Mouse (Mus musculus) CH12.LX (cell line): ENCODE results near the gene Wasf3. TPM values are rescaled to one million over a fixed set of nuclear protein-coding genes. Genes with fewer than 3 reads are reported as not detected.

ENCODE experiments used
- DNase-seq: peaks from one replicate; pipeline ENCODE4 v3.0.0-alpha.2; 2013; ENCODE audit errors: extremely low read depth
- H3K27ac ChIP-seq: 2 replicates; pipeline ENCODE4 v1.5.1; 2012; ENCODE audit warnings: low read depth, mild to moderate bottlenecking, control low read depth, moderate library complexity; ENCODE audit not compliant: insufficient read depth
- H3K27me3 ChIP-seq: replicated peaks from 2 replicates; pipeline ENCODE3; 2012; ENCODE audit warnings: inconsistent platforms
- H3K36me3 ChIP-seq, 2 experiments: replicated peaks in 1 of 2; 2 replicates each; pipeline versions ENCODE3 to v1.6.1; 2012; ENCODE audit warnings: inconsistent platforms in 1 of 2, low read length in 1 of 2, mild to moderate bottlenecking in 1 of 2, mixed read lengths in 1 of 2, moderate library complexity in 1 of 2; ENCODE audit not compliant: control insufficient read depth in 1 of 2, insufficient read depth in 1 of 2
- H3K4me1 ChIP-seq, 2 experiments: 2 replicates each; pipeline ENCODE4 v1.6.1; 2012; ENCODE audit warnings: inconsistent platforms in 1 of 2, moderate library complexity in 1 of 2; ENCODE audit not compliant: insufficient read depth in 2 of 2, control insufficient read depth in 1 of 2
- H3K4me2 ChIP-seq: 2 replicates; pipeline ENCODE4 v1.6.1; 2012; ENCODE audit warnings: low read depth, mild to moderate bottlenecking, control low read depth; ENCODE audit not compliant: poor library complexity, insufficient read depth, severe bottlenecking
- H3K4me3 ChIP-seq, 3 experiments: fragments of 150-350 bp in 1 of 3; sonication (generic) in 1 of 3; replicated peaks in 1 of 3; 2 replicates each; pipeline versions ENCODE3 to v1.5.1; 2011 to 2012; ENCODE audit warnings: low read depth in 2 of 3, low read length in 2 of 3, mild to moderate bottlenecking in 2 of 3, moderate library complexity in 2 of 3, control low read depth in 1 of 3, improper control_type of control experiment in 1 of 3, inconsistent platforms in 1 of 3, mixed read lengths in 1 of 3; ENCODE audit not compliant: poor library complexity in 1 of 3
- H3K79me2 ChIP-seq: replicated peaks from 2 replicates; pipeline ENCODE4 v1.6.1; 2012; ENCODE audit warnings: mild to moderate bottlenecking, moderate library complexity; ENCODE audit not compliant: control insufficient read depth, poor library complexity, insufficient read depth, severe bottlenecking; ENCODE audit errors: extremely low read depth
- H3K9ac ChIP-seq: 2 replicates; pipeline ENCODE4 v1.6.1; 2012; ENCODE audit warnings: low read depth, mild to moderate bottlenecking, control low read depth, moderate library complexity; ENCODE audit not compliant: insufficient read depth
- H3K9me3 ChIP-seq: replicated peaks from 2 replicates; pipeline ENCODE3; 2012; ENCODE audit warnings: low read length, inconsistent platforms, mixed read lengths
- BHLHE40 ChIP-seq: IDR thresholded peaks from 2 replicates; pipeline ENCODE4 v1.6.1; 2011; ENCODE audit warnings: mild to moderate bottlenecking, low read depth, low read length, improper control_type of control experiment
- CHD1 ChIP-seq: IDR thresholded peaks from 2 replicates; pipeline ENCODE4 v1.6.1; 2012; ENCODE audit warnings: low read depth, low read length, improper control_type of control experiment, inconsistent platforms
- CHD2 ChIP-seq: IDR thresholded peaks from 2 replicates; pipeline ENCODE4 v1.6.1; 2011; ENCODE audit warnings: low read length, improper control_type of control experiment
- CTCF ChIP-seq, 2 experiments: IDR thresholded peaks in 1 of 2; conservative IDR thresholded peaks in 1 of 2; 2 replicates each; pipeline ENCODE4 v1.5.1; 2011 to 2012; ENCODE audit warnings: low read depth in 2 of 2, low read length in 2 of 2, improper control_type of control experiment in 1 of 2, inconsistent platforms in 1 of 2, mild to moderate bottlenecking in 1 of 2, moderate library complexity in 1 of 2
- ELF1 ChIP-seq: IDR thresholded peaks from 2 replicates; pipeline ENCODE4 v1.6.1; 2014; ENCODE audit warnings: low read depth, mild to moderate bottlenecking, inconsistent platforms, low read length, improper control_type of control experiment
- ETS1 ChIP-seq: conservative IDR thresholded peaks from 2 replicates; pipeline ENCODE4 v1.6.1; 2012; ENCODE audit warnings: low read depth, mild to moderate bottlenecking, inconsistent platforms, low read length, improper control_type of control experiment, moderate library complexity
- JUN ChIP-seq: IDR thresholded peaks from 2 replicates; pipeline ENCODE4 v1.6.1; 2011; ENCODE audit warnings: low read depth, mild to moderate bottlenecking, low read length, improper control_type of control experiment, moderate library complexity; ENCODE audit not compliant: insufficient read depth
- KAT2A ChIP-seq: IDR thresholded peaks from 2 replicates; pipeline ENCODE4 v1.6.1; 2012; ENCODE audit warnings: low read length, improper control_type of control experiment, inconsistent platforms; ENCODE audit not compliant: insufficient replicate concordance
- MAX ChIP-seq: IDR thresholded peaks from 2 replicates; pipeline ENCODE4 v1.6.1; 2011; ENCODE audit warnings: low read length, improper control_type of control experiment
- MAZ ChIP-seq: IDR thresholded peaks from 2 replicates; pipeline ENCODE4 v1.6.1; 2012; ENCODE audit warnings: low read depth, mild to moderate bottlenecking, inconsistent platforms, low read length, improper control_type of control experiment, moderate library complexity
- NELFE ChIP-seq: IDR thresholded peaks from 2 replicates; pipeline ENCODE4 v1.6.1; 2011; ENCODE audit warnings: low read depth, low read length, improper control_type of control experiment
- RAD21 ChIP-seq: IDR thresholded peaks from 2 replicates; pipeline ENCODE4 v1.6.1; 2011; ENCODE audit warnings: low read depth, mild to moderate bottlenecking, low read length, improper control_type of control experiment, moderate library complexity
- SMC3 ChIP-seq: IDR thresholded peaks from 2 replicates; pipeline ENCODE4 v1.6.1; 2011; ENCODE audit warnings: low read depth, low read length, improper control_type of control experiment
- TBP ChIP-seq: conservative IDR thresholded peaks from 2 replicates; pipeline ENCODE4 v1.6.1; 2011; ENCODE audit warnings: low read depth, low read length, improper control_type of control experiment
- USF2 ChIP-seq: conservative IDR thresholded peaks from 2 replicates; pipeline ENCODE4 v1.6.1; 2011; ENCODE audit warnings: low read depth, low read length, improper control_type of control experiment
- ZC3H11A ChIP-seq: IDR thresholded peaks from 2 replicates; pipeline ENCODE4 v1.6.1; 2012; ENCODE audit warnings: low read depth, mild to moderate bottlenecking, inconsistent platforms, low read length, improper control_type of control experiment
- ZKSCAN1 ChIP-seq: IDR thresholded peaks from 2 replicates; pipeline ENCODE4 v1.6.1; 2012; ENCODE audit warnings: low read depth, inconsistent platforms, low read length, improper control_type of control experiment, borderline replicate concordance
- ZMIZ1 ChIP-seq: IDR thresholded peaks from 2 replicates; pipeline ENCODE4 v1.6.1; 2012; ENCODE audit warnings: low read depth, mild to moderate bottlenecking, inconsistent platforms, low read length, improper control_type of control experiment
- ZNF384 ChIP-seq: IDR thresholded peaks from 2 replicates; pipeline ENCODE4 v1.6.1; 2012; ENCODE audit warnings: low read depth, low read length, improper control_type of control experiment, inconsistent platforms
- dilution Hi-C: fragments of 300-500 bp; cut with MboI; formaldehyde crosslinking; loops from 2 replicates; pipeline ENCODE4 v1.14.3; 2020; ENCODE audit warnings: low sequenced_read_pairs; ENCODE audit not compliant: extremely low pct_unique_long_range_greater_than_20kb, extremely low pct_ligation_motif_present
- in situ Hi-C: fragments of 300-500 bp; cut with MboI; formaldehyde crosslinking; loops from 3 replicates; pipeline ENCODE4 v1.14.3; 2019; ENCODE audit warnings: low sequenced_read_pairs, low pct_ligation_motif_present, low pct_unique_long_range_greater_than_20kb, mixed read lengths
- polyA plus RNA-seq: library from polyadenylated mRNA; unstranded; fragments of >175 nt; gene quantifications from 2 replicates; pipeline ENCODE4 v1.2.1, GENCODE M21; 2012; ENCODE audit warnings: low read depth; ENCODE audit not compliant: insufficient read length
- total RNA-seq, 2 experiments: library from RNA; depleted of rRNA; stranded (reverse); fragments of 300-350 nt in 1 of 2; fragments of >200 nt in 1 of 2; gene quantifications; 2 replicates each; pipeline ENCODE4 v1.2.3; 2012 to 2014

Wasf3 gene
- total and polyA plus RNA-seq, 3 experiments: not detected

GRCm38 (mm10) chr5:146362711-146363110 lies 22.1 kb upstream of the Wasf3 start:
- H3K27me3 ChIP-seq: peaks cover 4% of the 10 kb centered on the region
- no peak overlapping the region for H3K9ac ChIP-seq
- no peaks in the 10 kb centered on the region for H3K4me1 ChIP-seq
- no peak overlapping the region for H3K27ac ChIP-seq
- DNase-seq: no peak
- H3K36me3 ChIP-seq: no peaks in the 10 kb centered on the region
- TF ChIP-seq MAZ (no peak), USF2 (no peak), RAD21 (no peak), CTCF (conservative IDR thresholded peaks at IDR 0.05 in 1 of 2, IDR thresholded peaks at IDR 0.05 in 1 of 2; ENCODE audit: low read depth in 2 of 2, low read length in 2 of 2) (no peak), JUN (no peak), ELF1 (no peak), CHD2 (no peak), NELFE (no peak), SMC3 (no peak)
- no peak overlapping the region for H3K4me2 ChIP-seq
- in situ Hi-C loops (no loop called here), dilution Hi-C loops (no loop called here)
- peaks cover 1% of the 10 kb centered on the region for H3K9me3 ChIP-seq
- no peaks in the 10 kb centered on the region for H3K79me2 ChIP-seq
- no peak overlapping the region for H3K4me3 ChIP-seq

GRCm38 (mm10) chr5:146368356-146368755 lies 16.4 kb upstream of the Wasf3 start:
- H3K4me3 ChIP-seq: no peak overlapping the region
- dilution Hi-C loops: no loop called here
- no peaks in the 10 kb centered on the region for H3K79me2 ChIP-seq
- no peaks in the 10 kb centered on the region for H3K9me3 ChIP-seq
- no peaks in the 10 kb centered on the region for H3K4me1 ChIP-seq
- in situ Hi-C loops: no loop called here
- H3K27ac ChIP-seq: no peak overlapping the region
- no peak overlapping the region for H3K4me2 ChIP-seq
- H3K36me3 ChIP-seq: no peaks in the 10 kb centered on the region
- no peak for TF ChIP-seq SMC3
- TF ChIP-seq TBP: no peak
- no peak for TF ChIP-seq JUN
- no peak for TF ChIP-seq ZC3H11A
- TF ChIP-seq RAD21: no peak
- TF ChIP-seq CHD1: no peak
- no peak for TF ChIP-seq USF2
- no peak for TF ChIP-seq CHD2
- no peak for TF ChIP-seq MAX
- TF ChIP-seq ZNF384: no peak
- no peak for TF ChIP-seq CTCF (conservative IDR thresholded peaks at IDR 0.05 in 1 of 2, IDR thresholded peaks at IDR 0.05 in 1 of 2; ENCODE audit: low read depth in 2 of 2, low read length in 2 of 2)
- no peak for TF ChIP-seq ZMIZ1
- no peak for TF ChIP-seq KAT2A
- TF ChIP-seq BHLHE40: no peak
- TF ChIP-seq ELF1: no peak
- TF ChIP-seq ETS1: no peak
- no peak for TF ChIP-seq ZKSCAN1
- no peak for DNase-seq
- H3K27me3 ChIP-seq: peaks cover 9% of the 10 kb centered on the region
- no peak overlapping the region for H3K9ac ChIP-seq
